Mouse (Mus musculus) MEL-GATA-1-ER (cell line): ENCODE measurements at regions not wholly inside any gene's neighbourhood (a gene's known extent, or its start where the extent isn't known, plus 50 kb on each side); places are given as distances from the start of the nearest gene placed in this dataset.

Source experiments
- DNase-seq: peaks from one replicate; pipeline ENCODE4 v3.0.0-alpha.2; 2012; ENCODE audit warnings: low read depth; ENCODE audit errors: extremely low read depth

DNA sequence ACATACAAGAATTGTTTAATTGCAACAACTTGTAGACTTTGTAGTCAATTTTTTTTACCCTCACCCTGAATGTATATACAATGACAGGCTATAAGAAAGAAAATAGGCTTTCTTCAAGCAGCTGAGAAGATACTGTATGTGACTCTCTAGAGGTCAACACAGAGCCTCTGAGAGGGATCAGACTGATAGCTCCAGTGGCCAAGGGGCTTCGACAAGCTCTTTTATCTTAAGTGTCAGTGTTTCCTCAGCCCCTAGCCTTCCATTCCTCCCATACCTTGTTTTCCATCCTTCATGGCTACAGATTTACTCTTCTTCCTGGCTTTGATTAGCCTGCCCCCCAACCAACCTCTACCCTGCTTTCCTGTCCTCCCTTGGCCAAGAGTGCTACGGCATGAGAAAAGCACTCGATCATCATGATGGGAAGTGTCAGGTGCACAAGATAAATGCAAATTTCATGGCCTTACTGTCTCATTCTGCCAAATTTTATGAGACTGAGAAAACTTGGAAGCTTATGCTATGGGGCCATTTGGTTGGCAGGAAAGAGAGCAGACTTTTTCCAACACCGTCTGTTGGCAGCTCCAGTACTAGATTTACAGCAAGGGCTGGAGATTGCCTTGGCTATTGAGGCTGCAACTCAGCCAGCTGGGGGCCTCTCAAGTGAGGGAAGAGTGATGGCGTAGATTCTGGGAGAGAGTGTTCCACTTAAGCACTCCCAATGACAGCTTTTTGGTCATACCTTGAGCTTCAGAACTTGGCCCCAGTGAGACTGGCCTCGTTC is 484.3 kb upstream of the Etaa1 start:
- no peak for DNase-seq

GRCm38 (mm10) chr11:18421076-18421475 is 467.4 kb upstream of the Etaa1 start:
- no peak for DNase-seq

GRCm38 (mm10) chr11:18413769-18414168 is 460.1 kb upstream of the Etaa1 start:
- no peak for DNase-seq

DNA sequence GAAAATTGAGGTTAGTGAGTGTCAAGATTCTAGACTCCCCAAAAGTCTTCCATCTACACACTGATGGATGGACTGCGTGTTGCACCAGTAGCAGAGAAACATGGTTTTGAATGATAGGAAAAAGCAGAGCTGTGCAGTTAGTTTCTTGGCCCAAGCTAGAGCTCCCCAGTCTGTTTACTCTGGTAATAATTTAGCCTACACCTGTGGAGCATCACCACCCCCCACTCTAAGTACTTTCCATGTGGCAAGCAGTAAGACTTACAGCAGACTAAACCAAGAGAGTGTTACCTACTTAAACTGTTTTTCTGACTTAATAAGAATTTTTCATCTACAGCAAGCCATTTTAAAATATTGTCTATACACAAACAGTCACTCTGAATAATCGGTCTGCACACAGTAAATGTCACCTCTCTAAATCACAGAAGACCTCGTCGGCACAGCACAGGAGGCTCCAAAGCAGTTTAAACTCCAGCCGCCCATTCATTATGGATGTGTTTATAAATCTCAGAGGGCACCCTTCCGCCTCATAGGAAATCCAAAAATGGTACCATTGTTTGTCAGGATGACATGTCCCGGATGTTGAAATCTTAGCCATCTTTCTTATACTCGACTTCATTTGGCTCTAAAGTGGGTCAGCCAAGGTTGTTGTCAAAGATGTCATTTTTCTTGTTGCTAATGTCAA is 454.5 kb upstream of the Etaa1 start:
- no peak for DNase-seq

- no peak for DNase-seq
Observed at GRCm38 (mm10) chr11:18399561-18399960, 445.9 kb upstream of the Etaa1 start.

- no peak for DNase-seq
Observed at GRCm38 (mm10) chr11:18396397-18396796, 442.7 kb upstream of the Etaa1 start.

GRCm38 (mm10) chr11:18395631-18396030 is 442.0 kb upstream of the Etaa1 start:
- DNase-seq: no peak

DNA sequence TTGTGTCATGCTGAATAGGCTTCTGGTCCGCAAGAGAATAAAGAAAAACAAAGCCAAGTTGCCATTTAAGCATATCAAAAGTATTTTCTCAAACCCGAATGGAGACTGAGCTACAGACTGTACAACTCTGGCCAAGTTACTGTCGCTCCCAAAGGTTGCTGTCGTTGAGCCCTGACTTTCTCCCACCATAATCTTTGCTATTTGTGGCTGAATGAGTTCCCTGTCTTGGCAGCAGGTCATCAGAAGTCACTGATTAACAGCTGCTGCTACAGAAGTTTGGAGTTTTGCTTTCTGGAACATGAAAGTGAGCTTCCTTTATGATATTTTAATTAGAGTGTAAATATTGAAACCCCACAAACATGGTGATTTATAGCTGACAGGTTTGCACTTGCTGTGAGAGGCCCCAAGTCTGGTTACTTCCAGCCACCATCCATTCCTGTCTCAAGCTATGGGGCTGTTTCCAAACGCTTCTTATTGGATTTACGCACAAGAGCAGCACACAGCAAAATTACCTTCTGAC is 419.2 kb upstream of the Etaa1 start:
- DNase-seq: no peak

DNA sequence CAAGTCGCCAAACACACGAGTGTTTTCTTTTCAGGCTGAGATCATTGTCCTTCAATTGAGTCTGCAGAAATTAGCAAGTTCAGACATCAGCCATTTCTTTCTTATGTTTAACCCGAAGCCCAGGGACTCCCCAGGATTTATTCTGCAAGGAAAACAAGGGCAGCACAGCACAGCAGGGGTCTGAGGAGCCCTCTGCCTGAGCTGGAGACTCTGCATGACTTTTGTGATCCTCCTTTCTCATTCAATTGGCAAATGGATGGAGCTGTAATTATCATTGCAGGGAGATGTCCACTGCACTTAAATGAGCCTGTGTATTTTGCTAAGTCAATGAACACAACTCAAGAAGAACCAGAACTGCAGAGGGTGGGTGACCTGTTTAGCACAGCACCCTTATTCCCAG is 417.6 kb upstream of the Etaa1 start:
- no peak for DNase-seq

GRCm38 (mm10) chr11:18370861-18371260 is 417.2 kb upstream of the Etaa1 start:
- no peak for DNase-seq

- DNase-seq: no peak
Observed at GRCm38 (mm10) chr11:18354866-18355265, 401.2 kb upstream of the Etaa1 start.

DNA sequence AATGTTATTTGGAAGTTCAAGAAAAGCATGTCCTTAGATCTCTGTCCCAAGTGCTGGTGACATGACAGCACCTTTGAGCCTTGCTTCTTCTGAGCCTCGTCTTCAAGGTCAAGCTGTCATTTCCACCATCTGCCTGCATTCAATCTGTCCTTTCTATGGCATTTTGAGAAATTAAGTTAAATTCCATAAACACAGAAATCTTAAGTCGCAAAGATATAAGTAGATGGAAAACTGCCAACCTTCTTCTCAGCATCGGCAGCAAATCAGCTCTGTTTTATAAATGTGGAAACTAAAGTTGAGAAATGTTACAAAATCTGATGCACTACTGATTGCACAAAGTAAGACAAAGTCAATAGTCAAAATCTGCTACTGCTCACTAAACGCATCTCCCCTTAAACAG is 400.5 kb upstream of the Etaa1 start:
- no peak for DNase-seq

DNA sequence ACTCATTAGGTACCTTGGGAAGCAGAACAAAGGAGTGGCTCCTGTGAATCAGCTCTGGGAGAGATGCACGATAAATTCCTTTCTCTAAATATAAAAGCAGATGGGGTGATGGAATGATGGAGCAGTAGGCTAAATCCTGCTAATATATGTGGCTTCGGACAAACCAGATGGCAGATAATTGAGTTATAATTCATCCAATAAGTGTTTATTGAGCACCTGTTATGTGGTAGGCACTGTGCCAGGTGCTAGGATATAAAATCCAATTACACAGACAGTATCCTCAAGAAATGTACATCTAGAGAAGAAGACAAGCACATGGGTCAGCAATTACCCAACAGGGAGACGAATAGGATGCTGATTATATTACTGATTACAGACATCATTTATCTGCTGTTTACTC is 394.2 kb upstream of the Etaa1 start:
- DNase-seq: no peak

GRCm38 (mm10) chr11:18313510-18314301 is 360.0 kb upstream of the Etaa1 start:
- DNase-seq: no peak

- no peak for DNase-seq
Observed at GRCm38 (mm10) chr11:18296194-18297125, 342.8 kb upstream of the Etaa1 start.

DNA sequence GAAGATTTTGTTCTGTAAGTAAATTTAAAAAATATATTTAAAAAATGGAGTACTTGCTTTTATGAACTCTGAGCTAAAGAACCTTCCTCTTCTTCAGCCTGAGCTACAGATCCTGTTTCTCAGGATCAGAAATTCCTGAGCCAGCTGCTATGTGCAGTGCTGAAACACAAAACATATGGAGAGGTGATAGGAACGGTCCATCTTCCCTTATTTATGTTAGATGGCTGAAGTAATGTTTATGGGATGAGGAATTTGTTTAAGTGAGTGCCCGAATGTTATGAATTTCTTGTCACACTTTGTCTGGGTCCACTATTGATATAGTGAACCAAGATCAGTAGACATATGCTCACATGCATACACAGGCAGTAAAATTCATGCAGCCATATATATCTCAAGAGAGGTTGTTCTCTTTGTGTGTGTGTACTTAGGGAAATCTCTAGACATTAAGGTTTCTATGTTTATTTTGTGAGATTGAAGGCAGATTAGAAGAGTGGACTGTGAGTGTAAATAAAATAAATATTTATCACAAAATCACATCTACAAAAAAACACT is 325.0 kb upstream of the Etaa1 start:
- no peak for DNase-seq

GRCm38 (mm10) chr11:18272392-18272791 is 318.7 kb upstream of the Etaa1 start:
- DNase-seq: no peak

DNA sequence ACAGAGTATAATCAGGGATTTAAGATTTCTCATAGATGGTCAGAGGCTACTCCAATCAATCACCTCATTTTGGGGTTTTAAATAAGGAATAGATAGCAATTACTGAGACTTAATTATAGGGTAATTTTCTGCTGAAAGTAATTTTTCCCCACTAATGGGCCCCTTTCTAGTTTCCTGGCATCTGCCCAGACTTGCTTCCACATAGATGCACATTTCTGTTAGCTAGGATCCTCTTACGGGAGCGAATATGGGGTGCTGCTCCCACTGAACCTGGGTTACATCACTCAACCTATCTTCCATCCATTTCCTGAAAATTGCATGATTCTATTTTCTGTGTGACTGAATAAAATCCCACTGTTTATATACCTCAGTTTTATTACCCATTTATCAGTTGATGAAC is 312.5 kb upstream of the Etaa1 start:
- no peak for DNase-seq

GRCm38 (mm10) chr11:18262901-18263300 is 309.2 kb upstream of the Etaa1 start:
- DNase-seq: no peak

DNA sequence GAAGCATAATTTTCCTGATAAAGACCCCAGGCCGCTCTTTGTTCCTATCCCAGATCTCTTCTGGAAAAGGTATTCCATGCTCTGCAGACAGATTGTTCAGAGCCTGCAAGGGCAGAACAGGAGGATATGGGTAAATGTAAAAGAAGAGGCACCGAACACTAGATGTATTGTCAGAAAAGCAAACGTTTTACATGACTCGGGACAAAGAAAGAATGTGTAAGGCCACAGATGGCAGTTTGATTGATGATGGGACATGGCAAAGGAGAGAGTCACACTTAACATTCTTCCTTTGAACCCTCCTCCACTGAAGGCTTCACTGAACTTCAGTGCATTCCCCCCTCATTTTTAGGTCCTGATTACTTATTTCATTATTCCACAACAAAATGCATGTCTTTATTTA is 295.6 kb upstream of the Etaa1 start:
- no peak for DNase-seq

DNA sequence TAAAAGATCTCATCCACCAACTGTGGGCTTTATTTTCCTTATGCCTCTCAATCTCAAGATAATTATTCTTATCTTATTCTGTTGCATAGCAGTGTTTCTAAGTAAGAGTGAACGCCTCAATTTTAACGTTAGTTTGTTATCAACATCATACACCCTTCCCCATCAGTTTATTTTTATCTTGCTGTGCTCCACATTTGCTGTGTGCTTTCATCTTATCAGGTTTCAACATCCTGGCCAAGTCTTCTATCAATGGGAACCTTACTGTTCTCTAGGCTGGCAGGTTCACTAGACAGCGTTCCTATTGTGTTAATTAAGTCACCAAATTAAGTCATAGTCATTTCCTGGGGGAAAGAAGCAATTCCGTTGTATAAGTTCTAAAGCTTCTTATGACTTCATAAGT is 263.1 kb upstream of the Etaa1 start:
- DNase-seq: no peak
